Mouse (Mus musculus) limb, embryonic 11.5 days (tissue): Measurements from ENCODE around the gene Sgms1. TPM values are rescaled to one million over a fixed set of nuclear protein-coding genes. Genes with fewer than 3 reads are reported as not detected.
"Not testable (repeated sequence)": the region's sequence is repeated elsewhere in the genome, so short reads cannot be mapped to it uniquely, and the experiment has no call there.

Source experiments
- ATAC-seq: fragments of 200-750 bp; cut with Nextera tagmentation; 2 replicates; pipeline ENCODE4 v1.8.0; 2017; ENCODE audit warnings: low read depth; ENCODE audit not compliant: insufficient number of reproducible peaks, low FRiP score, low TSS enrichment
- DNase-seq: peaks from one replicate; pipeline ENCODE4 v3.0.0-alpha.2; 2015; ENCODE audit warnings: low spot score
- H3K27ac ChIP-seq: fragments of 300-500 bp; sonication (generic); replicated peaks from 2 replicates; pipeline ENCODE4 v1.5.1; 2014; ENCODE audit warnings: low read depth, mild to moderate bottlenecking, low read length
- H3K27me3 ChIP-seq: fragments of 300-500 bp; sonication (generic); 2 replicates; pipeline ENCODE4 v1.6.1; 2014; ENCODE audit warnings: mild to moderate bottlenecking, low read length, mixed read lengths; ENCODE audit not compliant: control insufficient read depth, insufficient read depth
- H3K36me3 ChIP-seq: fragments of 300-500 bp; sonication (generic); 2 replicates; pipeline ENCODE4 v1.6.1; 2014; ENCODE audit warnings: mild to moderate bottlenecking, low read length, moderate library complexity, mixed read lengths; ENCODE audit not compliant: control insufficient read depth, insufficient read depth
- H3K4me1 ChIP-seq: fragments of 300-500 bp; sonication (generic); 2 replicates; pipeline ENCODE4 v1.6.1; 2014; ENCODE audit warnings: low read length, mixed read lengths; ENCODE audit not compliant: control insufficient read depth, insufficient read depth
- H3K4me2 ChIP-seq: fragments of 300-500 bp; sonication (generic); 2 replicates; pipeline ENCODE4 v1.6.1; 2014; ENCODE audit warnings: low read depth, mild to moderate bottlenecking, moderate library complexity; ENCODE audit not compliant: severe bottlenecking
- H3K4me3 ChIP-seq: fragments of 300-500 bp; sonication (generic); 2 replicates; pipeline ENCODE4 v1.5.1; 2014; ENCODE audit warnings: low read depth, low read length
- H3K9ac ChIP-seq: fragments of 300-500 bp; sonication (generic); 2 replicates; pipeline ENCODE4 v1.6.1; 2014; ENCODE audit warnings: mild to moderate bottlenecking, low read length
- H3K9me3 ChIP-seq: fragments of 300-500 bp; sonication (generic); 2 replicates; pipeline ENCODE4 v1.6.1; 2016; ENCODE audit warnings: low read length; ENCODE audit not compliant: control insufficient read depth
- WGBS: fragments of 180-500 bp; shearing (Covaris S2); extraction: QIAGEN DNeasy Blood & Tissue Kit; methylation state at CpG from one replicate; pipeline ENCODE4 v1.1.7; 2014; 5-methylcytosine and 5-hydroxymethylcytosine counted together
- polyA plus RNA-seq: library from polyadenylated mRNA; unstranded; fragments of >200 nt; fragmentation: Nextera tagmentation; extraction: Ambion mirVana; gene quantifications from 2 replicates; pipeline ENCODE4 v1.2.1, GENCODE M21; 2014

Sgms1 gene
- polyA plus RNA-seq, 1 experiment from 2014 or later, result 13.5 TPM

DNA sequence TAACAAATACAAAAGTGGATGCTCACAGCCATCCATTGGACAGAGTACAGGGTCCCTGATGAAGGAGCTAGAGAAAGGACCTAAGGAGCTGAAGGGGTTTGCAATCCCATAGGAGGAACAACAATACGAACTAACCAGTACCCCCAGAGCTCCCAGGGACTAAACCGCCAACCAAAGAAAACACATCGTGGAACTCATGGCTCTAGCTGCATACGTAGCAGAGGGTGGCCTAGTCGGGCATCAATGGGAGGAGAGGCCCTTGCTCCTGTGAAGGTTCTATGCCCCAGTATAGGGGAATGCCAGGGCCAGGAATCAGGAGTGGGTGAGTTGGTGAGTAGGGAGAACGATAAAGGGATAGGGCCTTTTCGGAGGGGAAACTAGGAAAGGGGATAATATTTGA, 31.5 kb downstream of the Sgms1 start:
- not testable (repeated sequence) for H3K4me3 ChIP-seq, H3K9me3 ChIP-seq, ATAC-seq, H3K9ac ChIP-seq, H3K27ac ChIP-seq, H3K36me3 ChIP-seq, H3K4me1 ChIP-seq, H3K27me3 ChIP-seq, H3K4me2 ChIP-seq
- WGBS, result 98% methylated on average over 7 of the region's 7 CpGs
- peak; percentile 6 for DNase-seq

DNA sequence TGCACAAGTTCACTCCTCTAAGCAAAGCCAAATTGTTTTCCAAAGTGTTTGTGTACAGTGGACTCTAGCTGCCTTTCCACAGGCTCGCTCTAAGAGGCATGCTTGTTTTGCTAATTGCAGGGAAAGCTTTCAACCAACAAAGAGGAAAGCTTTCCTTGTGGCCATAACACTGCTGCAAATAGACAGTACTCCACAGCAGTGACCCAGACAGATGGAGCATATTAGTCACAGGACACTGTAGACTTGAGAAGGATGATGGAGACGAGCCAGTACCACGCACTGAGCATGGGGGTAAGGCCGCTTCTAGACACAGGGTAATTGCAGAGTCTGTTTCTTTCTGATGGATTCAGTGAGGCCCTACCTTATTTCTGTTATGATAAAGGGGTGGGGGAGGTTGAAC, 33.3 kb downstream of the Sgms1 start:
- no peak overlapping the region for H3K9ac ChIP-seq
- H3K27me3 ChIP-seq, result no peaks in the 10 kb centered on the region
- DNase-seq (peak; percentile 17), ATAC-seq (no peak)
- no peak overlapping the region for H3K4me2 ChIP-seq
- no peak overlapping the region for H3K27ac ChIP-seq
- WGBS, result 66% methylated on average over 4 of the region's 4 CpGs
- H3K9me3 ChIP-seq, result no peaks in the 10 kb centered on the region
- H3K4me1 ChIP-seq, result no peaks in the 10 kb centered on the region
- no peak overlapping the region for H3K4me3 ChIP-seq
- no peaks in the 10 kb centered on the region for H3K36me3 ChIP-seq

DNA sequence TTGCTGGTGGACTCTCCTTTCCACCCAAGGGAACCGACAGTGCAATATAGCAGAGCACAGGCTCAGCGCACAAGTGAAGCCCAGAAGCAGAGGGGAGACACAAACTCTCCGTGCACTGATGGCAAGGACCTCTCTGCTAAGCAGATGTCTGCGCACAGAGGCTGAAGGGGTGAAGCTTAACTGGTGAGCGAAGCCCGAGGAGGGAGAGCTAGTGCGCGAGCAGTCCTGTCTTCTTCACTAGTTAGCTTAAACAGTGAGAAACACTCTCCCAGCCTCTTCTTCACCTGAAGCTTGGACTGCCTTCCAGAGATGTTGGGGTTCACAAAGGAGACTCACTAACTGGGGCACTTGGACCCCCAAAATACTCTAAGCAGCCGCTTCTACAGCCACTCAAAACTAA, 36.1 kb downstream of the Sgms1 start:
- DNase-seq, result peak; percentile 14
- Histone ChIP-seq H3K4me3 (no peak overlapping the region), H3K27me3 (no peaks in the 10 kb centered on the region), H3K36me3 (no peaks in the 10 kb centered on the region; the same call in 1 of the 2 replicates), H3K4me2 (no peak overlapping the region), H3K4me1 (no peaks in the 10 kb centered on the region), H3K27ac (no peak overlapping the region), H3K9ac (no peak overlapping the region), H3K9me3 (no peaks in the 10 kb centered on the region)
- ATAC-seq, result no peak
- 94% methylated on average over 9 of the region's 9 CpGs for WGBS

DNA sequence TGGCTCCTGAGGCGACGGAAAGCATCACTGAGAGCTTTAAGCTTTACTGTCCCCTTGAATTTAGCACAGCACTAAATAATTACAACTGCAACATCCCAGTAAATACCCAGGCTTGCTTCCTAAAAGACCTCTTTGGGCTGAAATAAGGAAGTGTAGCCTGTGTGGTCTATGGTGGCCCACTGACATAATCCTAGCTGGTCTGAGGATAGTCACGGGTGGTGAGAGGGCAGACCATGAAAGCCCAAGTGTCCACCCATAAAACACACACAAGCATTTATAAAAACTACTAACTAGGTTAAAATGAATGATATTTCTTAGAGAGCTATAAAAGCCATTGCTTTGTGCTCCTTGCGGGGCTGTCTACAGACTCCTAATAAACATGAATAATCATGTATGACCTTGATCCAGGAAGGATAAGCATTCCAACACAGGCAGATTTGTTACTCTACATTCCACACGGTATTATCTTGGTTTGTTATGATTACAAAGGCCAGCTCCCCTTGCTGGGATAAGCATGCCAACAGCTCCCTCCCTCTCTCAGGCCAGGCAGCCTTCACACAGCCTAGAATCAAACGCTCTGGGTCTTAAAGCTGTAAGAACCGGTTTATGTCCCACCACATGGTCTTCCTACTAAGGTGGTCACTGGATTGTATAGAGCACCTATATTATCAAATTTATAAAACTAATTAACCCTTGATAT, 40.4 kb downstream of the Sgms1 start:
- Histone ChIP-seq H3K36me3 (no peaks in the 10 kb centered on the region; the same call in 1 of the 2 replicates), H3K27ac (no peak overlapping the region), H3K4me2 (no peak overlapping the region), H3K4me1 (peaks cover 5% of the 10 kb centered on the region), H3K27me3 (no peaks in the 10 kb centered on the region), H3K4me3 (no peak overlapping the region), H3K9me3 (no peaks in the 10 kb centered on the region), H3K9ac (no peak overlapping the region)
- DNase-seq (peak; percentile 16), ATAC-seq (no peak)
- 57% methylated on average over 7 of the region's 7 CpGs for WGBS

DNA sequence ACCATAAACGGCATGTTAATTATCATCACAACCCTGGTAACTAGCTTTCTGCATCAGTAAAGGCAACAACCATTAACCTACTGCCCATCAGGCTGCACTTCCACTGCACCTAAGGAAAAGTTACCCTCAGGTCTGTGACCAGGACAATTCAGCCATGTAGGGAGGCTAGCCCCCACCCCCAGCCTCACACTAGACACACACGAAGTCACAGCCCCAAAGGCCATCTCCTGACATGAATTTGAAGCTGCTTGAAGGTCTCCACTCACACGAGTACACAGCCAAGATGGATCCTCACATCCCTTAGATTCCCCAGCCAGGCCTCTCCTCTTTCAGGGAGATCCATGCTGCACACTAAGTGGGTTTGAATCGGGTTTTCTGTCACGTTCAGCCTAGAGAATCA, 42.0 kb downstream of the Sgms1 start:
- no peaks in the 10 kb centered on the region for H3K27me3 ChIP-seq
- H3K4me3 ChIP-seq, result no peak overlapping the region
- H3K36me3 ChIP-seq, result no peaks in the 10 kb centered on the region; the same call in 1 of the 2 replicates
- no peak overlapping the region for H3K4me2 ChIP-seq
- no peak for ATAC-seq
- 87% methylated on average over 5 of the region's 5 CpGs for WGBS
- no peaks in the 10 kb centered on the region for H3K9me3 ChIP-seq
- no peak for DNase-seq
- H3K9ac ChIP-seq, result no peak overlapping the region
- no peak overlapping the region for H3K27ac ChIP-seq
- H3K4me1 ChIP-seq, result peaks cover 9% of the 10 kb centered on the region

DNA sequence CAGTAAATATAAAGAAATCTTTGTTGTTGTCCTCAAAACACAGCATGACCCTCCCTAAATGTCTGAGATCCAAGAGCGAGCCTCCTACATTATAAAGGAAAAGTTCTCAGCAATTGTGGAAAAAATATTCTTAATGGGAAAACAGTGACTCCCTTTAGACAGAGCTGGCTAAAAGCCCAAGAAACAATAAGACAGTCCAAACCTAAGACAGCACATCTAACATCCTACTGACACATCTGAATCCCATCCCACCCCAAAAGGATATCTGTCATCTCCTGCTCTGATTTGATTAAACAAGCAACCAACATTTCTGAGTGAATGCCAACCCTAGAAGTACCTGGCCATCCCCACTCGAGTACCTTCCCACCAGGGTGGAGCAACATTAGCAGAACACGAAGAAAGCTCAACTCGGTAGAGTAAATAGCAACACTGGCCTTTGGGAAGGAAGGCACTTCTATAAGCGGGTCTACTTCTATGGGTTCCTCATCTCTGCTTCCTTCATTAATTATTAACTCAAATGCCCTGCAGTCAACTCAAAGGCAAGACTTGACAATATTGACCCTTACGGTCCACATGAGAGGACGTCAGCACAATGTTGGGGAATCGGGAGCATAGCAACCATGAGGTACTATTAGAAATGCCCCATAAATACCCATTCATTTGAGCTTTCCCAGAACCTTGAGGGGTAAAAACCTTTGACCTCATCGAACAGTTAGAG, 42.7 kb downstream of the Sgms1 start:
- WGBS, result 90% methylated on average over 9 of the region's 9 CpGs
- H3K4me1 ChIP-seq, result peaks cover 9% of the 10 kb centered on the region
- H3K27me3 ChIP-seq, result no peaks in the 10 kb centered on the region
- no peak overlapping the region for H3K4me3 ChIP-seq
- H3K9ac ChIP-seq, result no peak overlapping the region
- DNase-seq, result no peak
- no peaks in the 10 kb centered on the region; the same call in 1 of the 2 replicates for H3K36me3 ChIP-seq
- no peak overlapping the region for H3K27ac ChIP-seq
- ATAC-seq, result no peak
- H3K4me2 ChIP-seq, result no peak overlapping the region
- no peaks in the 10 kb centered on the region for H3K9me3 ChIP-seq

DNA sequence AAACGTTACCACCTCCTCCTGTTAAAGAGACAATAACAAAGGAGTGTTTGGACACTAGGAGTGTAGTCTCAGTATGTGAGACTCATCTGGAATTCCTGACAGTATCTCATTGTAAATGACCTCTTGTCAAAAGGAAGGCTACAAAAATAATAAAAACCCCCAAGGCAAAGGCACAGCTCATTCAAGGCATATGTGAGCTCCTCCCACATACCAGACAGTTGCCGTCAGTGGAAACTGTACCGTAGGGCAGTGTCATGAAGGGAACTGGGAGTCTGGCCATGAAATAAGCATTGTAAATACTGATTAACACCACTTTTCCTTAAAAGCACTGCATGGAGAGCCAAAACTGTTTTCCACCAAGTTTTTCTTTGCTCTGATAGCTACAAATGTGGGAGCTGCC, 43.3 kb downstream of the Sgms1 start:
- no peaks in the 10 kb centered on the region for H3K9me3 ChIP-seq
- no peaks in the 10 kb centered on the region; the same call in 1 of the 2 replicates for H3K36me3 ChIP-seq
- DNase-seq (peak; percentile 22), ATAC-seq (no peak)
- no peak overlapping the region for H3K4me2 ChIP-seq
- 41% methylated on average over 3 of the region's 3 CpGs for whole genome bisulfite sequencing
- H3K27me3 ChIP-seq, result no peaks in the 10 kb centered on the region
- H3K4me3 ChIP-seq, result no peak overlapping the region
- no peak overlapping the region for H3K9ac ChIP-seq
- peaks cover 9% of the 10 kb centered on the region for H3K4me1 ChIP-seq
- H3K27ac ChIP-seq, result no peak overlapping the region

DNA sequence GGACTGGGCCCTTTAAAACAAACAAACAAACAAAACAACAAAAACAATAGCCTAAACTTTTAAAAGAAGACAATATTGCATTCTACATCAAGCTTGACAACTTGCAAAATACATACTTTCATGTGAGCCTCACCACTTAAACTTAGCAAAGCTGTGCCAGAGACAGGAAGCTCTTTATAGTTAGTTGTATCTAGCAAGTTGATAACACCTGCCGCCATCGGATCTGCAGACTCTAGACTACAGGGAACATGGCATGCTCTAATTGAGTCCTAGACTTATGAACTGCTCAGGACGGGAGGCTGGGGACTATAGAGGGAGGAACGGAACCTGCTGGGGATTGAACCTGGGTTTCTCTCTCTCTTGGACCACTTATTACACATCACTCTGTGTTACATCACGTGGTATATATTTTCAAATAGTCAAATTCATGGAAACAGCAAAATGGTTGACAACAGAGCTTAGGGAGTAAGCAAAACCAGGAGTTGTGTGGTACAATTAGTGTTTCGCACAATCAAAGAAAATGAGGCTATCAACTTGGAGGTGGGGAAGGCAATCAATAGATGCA, 44.3 kb downstream of the Sgms1 start:
- H3K36me3 ChIP-seq, result no peaks in the 10 kb centered on the region; the same call in 1 of the 2 replicates
- WGBS, result 64% methylated on average over 6 of the region's 6 CpGs
- no peak overlapping the region for H3K27ac ChIP-seq
- DNase-seq (no peak), ATAC-seq (no peak)
- H3K4me2 ChIP-seq, result no peak overlapping the region
- H3K9ac ChIP-seq, result no peak overlapping the region
- peaks cover 9% of the 10 kb centered on the region for H3K4me1 ChIP-seq
- no peaks in the 10 kb centered on the region for H3K27me3 ChIP-seq
- H3K9me3 ChIP-seq, result no peaks in the 10 kb centered on the region
- no peak overlapping the region for H3K4me3 ChIP-seq
